Mouse (Mus musculus): ENCODE data around the gene Olfr1043.
"Not testable (repeated sequence)": the region's sequence is repeated elsewhere in the genome, so short reads cannot be mapped to it uniquely, and the experiment has no call there.

Olfr1043 gene

DNA sequence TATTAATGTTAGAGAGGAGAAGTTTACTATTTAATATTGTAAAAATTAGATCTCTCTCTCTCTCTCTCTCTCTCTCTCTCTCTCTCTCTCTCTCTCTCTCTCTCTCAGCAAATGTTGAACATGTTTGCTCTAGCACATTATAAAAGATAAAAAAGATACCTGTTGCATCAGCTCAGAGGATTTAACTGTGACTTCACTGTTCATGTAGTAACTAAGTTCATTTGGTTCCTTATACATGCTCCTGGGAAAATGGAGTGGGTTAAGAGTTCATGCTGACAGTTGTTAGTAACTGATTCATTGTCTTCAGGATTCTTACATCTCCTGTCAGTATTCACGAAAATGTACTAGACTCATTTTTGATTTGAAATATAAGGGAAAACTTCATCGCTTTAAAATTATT lies at the start of gene Olfr1043:
Gene Olfr1043, minus strand, starts transcription at position 101 of the 400 bp plus-strand sequence.
- no peak for DNase-seq (ENCODE audit: low spot score in 2 of 2)

DNA sequence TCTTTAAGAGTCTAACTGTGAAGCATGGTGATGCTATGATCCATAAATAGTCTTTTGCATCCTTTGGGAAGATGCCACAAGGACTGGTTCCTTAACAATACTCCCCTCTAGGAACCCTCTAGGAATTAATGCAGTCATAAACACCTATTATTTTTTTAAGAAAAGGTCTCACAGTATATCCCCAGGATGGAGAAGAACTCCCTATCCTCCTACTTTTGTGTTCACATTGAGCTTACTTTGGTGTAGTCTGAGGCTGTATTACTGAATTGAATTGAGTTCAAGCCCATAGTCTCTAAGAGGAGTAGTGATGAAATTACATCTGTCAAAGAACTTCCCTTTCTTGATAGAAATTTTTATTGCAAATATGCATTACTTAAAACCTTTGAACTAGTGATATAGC lies 35.6 kb upstream of the Olfr1043 start, which contains the start of gene Olfr1045:
Gene Olfr1045, minus strand, starts transcription at position 101 of the 400 bp plus-strand sequence.
- DNase-seq (ENCODE audit: low spot score in 2 of 2), result no peak

GRCm38 (mm10) chr2:86195863-86196262 lies 28.5 kb upstream of the Olfr1043 start:
- DNase-seq (ENCODE audit: low spot score in 2 of 2), result no peak

- DNase-seq (ENCODE audit: low spot score in 2 of 2), result no peak
These were observed 18.3 kb upstream of the Olfr1043 start, which contains the start of gene Olfr52 for GRCm38 (mm10) chr2:86185583-86185982. Gene Olfr52, minus strand, starts transcription at chr2:86185683.

DNA sequence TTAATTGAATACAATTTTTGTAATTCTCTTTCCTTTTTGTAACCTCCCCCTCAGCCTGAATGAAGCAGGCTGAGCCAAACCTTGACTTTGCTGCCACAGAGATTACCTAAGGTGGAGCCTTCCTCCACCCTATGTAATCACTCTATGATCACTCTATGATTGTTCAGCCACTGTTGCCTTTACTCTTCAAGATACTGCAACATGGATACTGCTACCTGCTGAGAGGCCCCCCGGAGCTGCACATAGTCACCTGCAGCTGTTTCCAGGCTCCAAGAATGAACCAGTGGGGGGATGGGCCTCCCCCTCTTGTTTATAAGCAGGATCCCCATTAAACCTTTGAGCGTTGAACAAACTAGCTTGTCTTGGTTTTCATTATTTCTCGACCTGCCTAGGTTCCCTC lies 12.6 kb upstream of the Olfr1043 start:
- DNase-seq (ENCODE audit: low spot score in 2 of 2), result no peak

DNA sequence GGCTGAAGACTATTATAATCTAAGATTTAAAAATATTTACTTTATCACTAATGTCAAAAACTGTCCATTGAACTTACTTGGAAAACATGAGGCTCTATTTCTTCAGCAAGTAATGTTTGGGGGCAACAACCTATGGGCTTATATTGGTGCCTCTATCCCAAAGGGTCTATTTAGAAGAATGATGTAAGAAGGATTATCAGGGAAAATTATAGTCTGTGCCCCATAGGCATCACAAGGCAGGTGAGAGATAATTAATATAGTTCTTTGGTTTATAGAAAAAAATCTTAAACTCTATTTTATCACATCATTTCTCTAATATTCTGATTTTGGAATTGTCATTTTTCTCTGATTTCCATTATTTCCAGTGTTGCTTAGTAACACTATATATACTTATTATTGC lies 10.4 kb upstream of the Olfr1043 start, which contains the start of gene Olfr1044:
Gene Olfr1044, minus strand, starts transcription at position 101 of the 400 bp plus-strand sequence.
- DNase-seq (ENCODE audit: low spot score in 2 of 2), result no peak

DNA sequence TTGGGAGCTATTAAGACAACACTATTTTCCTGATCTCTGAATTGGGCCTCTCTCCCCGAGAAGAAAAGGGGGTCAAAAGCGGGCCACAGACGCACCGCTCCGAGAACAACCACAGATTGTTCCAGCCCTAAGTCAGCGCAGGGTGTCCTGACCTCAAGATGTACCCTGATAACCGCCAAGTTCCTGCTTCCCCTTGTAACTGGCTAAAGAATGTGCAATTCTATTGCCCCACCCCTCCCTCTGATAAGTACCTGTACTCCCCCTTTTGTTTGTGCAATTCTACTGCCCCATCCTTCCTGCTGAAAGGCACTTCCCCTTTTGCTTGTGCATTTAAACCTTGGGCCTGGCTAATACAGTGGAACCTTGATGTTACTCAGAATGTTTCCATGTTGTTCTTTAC lies 8.1 kb upstream of the Olfr1043 start:
- not testable (repeated sequence) for DNase-seq (ENCODE audit: low spot score in 2 of 2)

DNA sequence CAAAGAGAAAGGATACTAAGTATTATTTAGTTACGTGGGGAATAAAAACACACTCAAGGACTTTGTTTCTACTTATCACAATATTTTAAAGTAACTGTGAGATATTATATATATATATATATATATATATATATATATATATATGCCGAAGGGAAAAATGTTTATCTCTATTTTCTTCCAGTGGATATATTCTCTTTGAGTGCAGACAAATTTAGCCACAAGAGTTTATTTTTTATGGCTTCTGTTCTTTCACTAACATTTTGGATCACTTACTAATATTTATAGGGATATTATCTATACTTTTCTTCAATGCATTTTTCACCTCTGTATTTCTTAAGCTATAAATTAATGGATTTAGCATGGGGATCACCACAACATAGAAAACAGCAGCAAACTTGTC lies 5.6 kb downstream of the Olfr1043 start, which contains the start of gene Olfr1042:
Gene Olfr1042, minus strand, starts transcription at position 101 of the 400 bp plus-strand sequence.
- DNase-seq (ENCODE audit: low spot score in 2 of 2), result no peak

- no peak for DNase-seq (ENCODE audit: low spot score in 2 of 2)
These were observed 20.7 kb downstream of the Olfr1043 start, which contains the start of gene Olfr1040 for GRCm38 (mm10) chr2:86146632-86147031. Gene Olfr1040, minus strand, starts transcription at chr2:86146732.

- DNase-seq (ENCODE audit: low spot score in 2 of 2), result no peak
These were observed 31.5 kb downstream of the Olfr1043 start, which contains the start of gene Olfr1039 for GRCm38 (mm10) chr2:86135828-86136227. Gene Olfr1039, minus strand, starts transcription at chr2:86135928.
